Mouse (Mus musculus): ENCODE measurements around the gene Cab39l. TPM values are rescaled to one million over a fixed set of nuclear protein-coding genes. Genes with fewer than 3 reads are reported as not detected.

Cab39l gene
- polyA plus RNA-seq, 1 experiment, result 36.6 TPM

GRCm38 (mm10) chr14:59546162-59546880 is 105.5 kb downstream of the Cab39l start:
- TF ChIP-seq CTCF (IDR thresholded peaks at IDR 0.05; ENCODE audit: low read depth, low read length) (no peak), EP300 (IDR thresholded peaks at IDR 0.05; ENCODE audit: insufficient read depth, low read depth, low read length) (no peak), POLR2A (IDR thresholded peaks at IDR 0.05; ENCODE audit: insufficient read depth, low read length) (no peak)
- Histone ChIP-seq H3K9ac (ENCODE audit: low read depth, poor library complexity, severe bottlenecking) (no peak overlapping the region), H3K4me3 (ENCODE audit: low read depth, low read length) (no peak overlapping the region), H3K9me3 (replicated peaks; ENCODE audit: control insufficient read depth, insufficient read depth, low read length, poor library complexity, severe bottlenecking) (no peaks in the 10 kb centered on the region), H3K36me3 (ENCODE audit: control insufficient read depth, insufficient read depth, low read length, poor library complexity, severe bottlenecking) (no peaks in the 10 kb centered on the region), H3K27ac (ENCODE audit: insufficient read depth, low read length) (no peak overlapping the region), H3K4me1 (ENCODE audit: control insufficient read depth, insufficient read depth, low read length) (peaks cover 5% of the 10 kb centered on the region), H3K27me3 (ENCODE audit: control insufficient read depth, insufficient read depth, low read length, poor library complexity, severe bottlenecking) (no peaks in the 10 kb centered on the region)

GRCm38 (mm10) chr14:59547530-59547929 is 106.8 kb downstream of the Cab39l start:
- no peak for TF ChIP-seq EP300 (IDR thresholded peaks at IDR 0.05; ENCODE audit: insufficient read depth, low read depth, low read length)
- TF ChIP-seq POLR2A (IDR thresholded peaks at IDR 0.05; ENCODE audit: insufficient read depth, low read length), result no peak
- TF ChIP-seq CTCF (IDR thresholded peaks at IDR 0.05; ENCODE audit: low read depth, low read length), result no peak
- Histone ChIP-seq H3K9ac (ENCODE audit: low read depth, poor library complexity, severe bottlenecking) (no peak overlapping the region), H3K27me3 (ENCODE audit: control insufficient read depth, insufficient read depth, low read length, poor library complexity, severe bottlenecking) (no peaks in the 10 kb centered on the region), H3K27ac (ENCODE audit: insufficient read depth, low read length) (no peak overlapping the region), H3K4me3 (ENCODE audit: low read depth, low read length) (no peak overlapping the region), H3K4me1 (ENCODE audit: control insufficient read depth, insufficient read depth, low read length) (peaks cover 5% of the 10 kb centered on the region), H3K36me3 (ENCODE audit: control insufficient read depth, insufficient read depth, low read length, poor library complexity, severe bottlenecking) (no peaks in the 10 kb centered on the region), H3K9me3 (replicated peaks; ENCODE audit: control insufficient read depth, insufficient read depth, low read length, poor library complexity, severe bottlenecking) (no peaks in the 10 kb centered on the region)

- H3K4me1 ChIP-seq (ENCODE audit: control insufficient read depth, insufficient read depth, low read length), result peaks cover 5% of the 10 kb centered on the region
- no peak overlapping the region for H3K27ac ChIP-seq (ENCODE audit: insufficient read depth, low read length)
Measured at GRCm38 (mm10) chr14:59548532-59548931, 107.8 kb downstream of the Cab39l start.

GRCm38 (mm10) chr14:59549106-59549505 is 108.3 kb downstream of the Cab39l start:
- Histone ChIP-seq H3K27ac (ENCODE audit: insufficient read depth, low read length) (no peak overlapping the region), H3K9ac (ENCODE audit: low read depth, poor library complexity, severe bottlenecking) (no peak overlapping the region), H3K36me3 (ENCODE audit: control insufficient read depth, insufficient read depth, low read length, poor library complexity, severe bottlenecking) (no peaks in the 10 kb centered on the region), H3K9me3 (replicated peaks; ENCODE audit: control insufficient read depth, insufficient read depth, low read length, poor library complexity, severe bottlenecking) (no peaks in the 10 kb centered on the region), H3K4me1 (ENCODE audit: control insufficient read depth, insufficient read depth, low read length) (peaks cover 5% of the 10 kb centered on the region), H3K27me3 (ENCODE audit: control insufficient read depth, insufficient read depth, low read length, poor library complexity, severe bottlenecking) (no peaks in the 10 kb centered on the region), H3K4me3 (ENCODE audit: low read depth, low read length) (no peak overlapping the region)
- TF ChIP-seq POLR2A (IDR thresholded peaks at IDR 0.05; ENCODE audit: insufficient read depth, low read length), result no peak
- no peak for TF ChIP-seq EP300 (IDR thresholded peaks at IDR 0.05; ENCODE audit: insufficient read depth, low read depth, low read length)
- TF ChIP-seq CTCF (IDR thresholded peaks at IDR 0.05; ENCODE audit: low read depth, low read length), result no peak

More at GRCm38 (mm10) chr14:59548532-59548931, 107.8 kb downstream of the Cab39l start:
- Histone ChIP-seq H3K9ac (ENCODE audit: low read depth, poor library complexity, severe bottlenecking) (no peak overlapping the region), H3K9me3 (replicated peaks; ENCODE audit: control insufficient read depth, insufficient read depth, low read length, poor library complexity, severe bottlenecking) (no peaks in the 10 kb centered on the region), H3K27me3 (ENCODE audit: control insufficient read depth, insufficient read depth, low read length, poor library complexity, severe bottlenecking) (no peaks in the 10 kb centered on the region), H3K4me3 (ENCODE audit: low read depth, low read length) (no peak overlapping the region), H3K36me3 (ENCODE audit: control insufficient read depth, insufficient read depth, low read length, poor library complexity, severe bottlenecking) (no peaks in the 10 kb centered on the region)
- TF ChIP-seq EP300 (IDR thresholded peaks at IDR 0.05; ENCODE audit: insufficient read depth, low read depth, low read length), result no peak
- TF ChIP-seq POLR2A (IDR thresholded peaks at IDR 0.05; ENCODE audit: insufficient read depth, low read length), result no peak
- TF ChIP-seq CTCF (IDR thresholded peaks at IDR 0.05; ENCODE audit: low read depth, low read length), result no peak

- no peak overlapping the region; the same call in 1 of the 2 replicates for H3K27ac ChIP-seq (ENCODE audit: insufficient read depth, low read length)
- H3K9ac ChIP-seq (ENCODE audit: low read depth, poor library complexity, severe bottlenecking), result no peak overlapping the region
- TF ChIP-seq EP300 (IDR thresholded peaks at IDR 0.05; ENCODE audit: insufficient read depth, low read depth, low read length), result 0 out of 2 replicates have a peak, but pooled peaks have one; percentile 25
- TF ChIP-seq CTCF (IDR thresholded peaks at IDR 0.05; ENCODE audit: low read depth, low read length), result no peak
- H3K9me3 ChIP-seq (replicated peaks; ENCODE audit: control insufficient read depth, insufficient read depth, low read length, poor library complexity, severe bottlenecking), result no peaks in the 10 kb centered on the region
- peaks cover 5% of the 10 kb centered on the region for H3K4me1 ChIP-seq (ENCODE audit: control insufficient read depth, insufficient read depth, low read length)
- H3K4me3 ChIP-seq (ENCODE audit: low read depth, low read length), result no peak overlapping the region
- no peaks in the 10 kb centered on the region for H3K27me3 ChIP-seq (ENCODE audit: control insufficient read depth, insufficient read depth, low read length, poor library complexity, severe bottlenecking)
- no peaks in the 10 kb centered on the region for H3K36me3 ChIP-seq (ENCODE audit: control insufficient read depth, insufficient read depth, low read length, poor library complexity, severe bottlenecking)
Measured at GRCm38 (mm10) chr14:59550841-59551240, 110.1 kb downstream of the Cab39l start.

- Histone ChIP-seq H3K36me3 (ENCODE audit: control insufficient read depth, insufficient read depth, low read length, poor library complexity, severe bottlenecking) (no peaks in the 10 kb centered on the region), H3K27me3 (ENCODE audit: control insufficient read depth, insufficient read depth, low read length, poor library complexity, severe bottlenecking) (no peaks in the 10 kb centered on the region), H3K4me3 (ENCODE audit: low read depth, low read length) (no peak overlapping the region), H3K27ac (ENCODE audit: insufficient read depth, low read length) (no peak overlapping the region), H3K9me3 (replicated peaks; ENCODE audit: control insufficient read depth, insufficient read depth, low read length, poor library complexity, severe bottlenecking) (no peaks in the 10 kb centered on the region), H3K9ac (ENCODE audit: low read depth, poor library complexity, severe bottlenecking) (no peak overlapping the region), H3K4me1 (ENCODE audit: control insufficient read depth, insufficient read depth, low read length) (peaks cover 5% of the 10 kb centered on the region)
- no peak for TF ChIP-seq CTCF (IDR thresholded peaks at IDR 0.05; ENCODE audit: low read depth, low read length)
- no peak for TF ChIP-seq EP300 (IDR thresholded peaks at IDR 0.05; ENCODE audit: insufficient read depth, low read depth, low read length)
- no peak for TF ChIP-seq POLR2A (IDR thresholded peaks at IDR 0.05; ENCODE audit: insufficient read depth, low read length)
Measured at GRCm38 (mm10) chr14:59551956-59552355, 111.2 kb downstream of the Cab39l start.

Measured in ES-Bruce4 (cell line).